Mouse (Mus musculus) forebrain, embryonic 16.5 days (tissue): Measurements from ENCODE around the gene Psmb10. TPM values are rescaled to one million over a fixed set of nuclear protein-coding genes. Genes with fewer than 3 reads are reported as not detected.
"Not testable (repeated sequence)": the region's sequence is repeated elsewhere in the genome, so short reads cannot be mapped to it uniquely, and the experiment has no call there.

Source experiments
- ATAC-seq: fragments of 200-750 bp; cut with Nextera tagmentation; 2 replicates; pipeline ENCODE4 v1.8.0; 2017; ENCODE audit warnings: mild to moderate bottlenecking, moderate library complexity
- H3K27ac ChIP-seq: fragments of 300-500 bp; sonication (generic); 2 replicates; pipeline ENCODE4 v1.5.1; 2014; ENCODE audit warnings: low read length, control low read depth
- H3K27me3 ChIP-seq: fragments of 300-500 bp; sonication (generic); replicated peaks from 2 replicates; pipeline ENCODE4 v1.6.1; 2014; ENCODE audit warnings: low read length; ENCODE audit not compliant: control insufficient read depth, insufficient read depth
- H3K36me3 ChIP-seq: fragments of 300-500 bp; sonication (generic); 2 replicates; pipeline ENCODE4 v1.6.1; 2014; ENCODE audit not compliant: control insufficient read depth, insufficient read depth
- H3K4me1 ChIP-seq: fragments of 300-500 bp; sonication (generic); replicated peaks from 2 replicates; pipeline ENCODE4 v1.6.1; 2014; ENCODE audit warnings: low read length; ENCODE audit not compliant: control insufficient read depth, insufficient read depth
- H3K4me2 ChIP-seq: fragments of 300-500 bp; sonication (generic); 2 replicates; pipeline ENCODE4 v1.6.1; 2014; ENCODE audit warnings: mild to moderate bottlenecking, low read length, control low read depth
- H3K4me3 ChIP-seq: fragments of 300-500 bp; sonication (generic); replicated peaks from 2 replicates; pipeline ENCODE4 v1.5.1; 2014; ENCODE audit warnings: mild to moderate bottlenecking, low read length, control low read depth
- H3K9ac ChIP-seq: fragments of 300-500 bp; sonication (generic); replicated peaks from 2 replicates; pipeline ENCODE4 v1.6.1; 2014; ENCODE audit warnings: low read depth, low read length, control low read depth
- H3K9me3 ChIP-seq: fragments of 300-500 bp; sonication (generic); 2 replicates; pipeline ENCODE4 v1.6.1; 2016; ENCODE audit warnings: low read length; ENCODE audit not compliant: control insufficient read depth
- WGBS: fragments of 180-500 bp; shearing (Covaris S2); extraction: QIAGEN DNeasy Blood & Tissue Kit; methylation state at CpG from one replicate; pipeline ENCODE4 v1.1.7; 2014; 5-methylcytosine and 5-hydroxymethylcytosine counted together
- polyA plus RNA-seq: library from polyadenylated mRNA; unstranded; fragments of >200 nt; fragmentation: Nextera tagmentation; extraction: Ambion mirVana; gene quantifications from 2 replicates; pipeline ENCODE4 v1.2.1, GENCODE M21; 2015

Gene Psmb10
- 30.5 and 44.8 TPM in 2 replicates for polyA plus RNA-seq

DNA sequence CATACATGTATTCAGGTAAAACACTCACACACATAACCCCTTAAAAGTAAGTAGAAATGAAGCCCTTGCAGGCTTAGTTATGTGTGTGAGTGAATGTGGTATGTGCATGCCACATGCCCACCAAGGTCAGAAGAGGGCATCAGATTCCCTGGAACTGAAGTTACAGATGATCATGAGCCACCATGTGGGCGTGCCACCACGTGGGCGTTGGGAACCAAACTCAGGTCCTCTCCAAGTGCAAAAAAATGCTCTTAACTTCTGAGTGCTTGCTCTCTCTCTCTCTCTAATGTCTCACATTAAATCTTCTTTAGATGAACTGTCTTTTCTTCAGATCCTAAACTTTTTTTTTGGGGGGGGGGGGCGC is at the start of gene Psmb10:
Psmb10 (minus strand) TSS at position 139 of the 364 bp plus-strand sequence.
- Histone ChIP-seq H3K4me1 (peaks cover 11% of the 10 kb centered on the region), H3K9me3 (no peaks in the 10 kb centered on the region), H3K4me3 (peak within 1 kb of the TSS; percentile 68), H3K36me3 (no peaks in the 10 kb centered on the region), H3K9ac (peak within 1 kb of the TSS; percentile 91), H3K27ac (peak within 1 kb of the TSS; percentile 82), H3K4me2 (peak within 1 kb of the TSS; percentile 99), H3K27me3 (no peaks in the 10 kb centered on the region)
- no peak for ATAC-seq
- WGBS = 38% methylated on average over 4 of the region's 4 CpGs

DNA sequence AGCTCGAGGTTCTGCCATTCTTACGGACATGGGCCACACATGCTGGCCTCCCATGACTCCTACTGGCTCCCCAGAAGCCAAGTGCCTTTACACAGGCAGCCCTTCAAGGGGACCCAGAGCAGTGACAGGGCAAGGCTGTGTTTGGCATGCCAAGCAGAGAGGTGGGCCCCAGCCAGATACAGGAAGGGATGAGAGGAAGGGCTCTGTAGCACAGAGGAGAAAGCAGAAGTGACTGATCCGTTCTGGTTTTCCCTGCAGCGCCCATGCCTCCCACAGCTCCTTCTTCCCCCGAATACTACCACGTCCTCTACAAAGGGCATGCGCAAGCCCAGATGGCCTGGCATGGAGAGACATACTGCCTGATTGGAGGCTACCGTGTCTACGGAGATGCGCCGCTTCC is 45.2 kb upstream of the Psmb10 start:
- not testable (repeated sequence) for H3K36me3 ChIP-seq, H3K9ac ChIP-seq, H3K27ac ChIP-seq, H3K9me3 ChIP-seq, H3K4me1 ChIP-seq, ATAC-seq, H3K4me3 ChIP-seq, H3K27me3 ChIP-seq, H3K4me2 ChIP-seq
- WGBS = 85% methylated on average over 11 of the region's 11 CpGs

DNA sequence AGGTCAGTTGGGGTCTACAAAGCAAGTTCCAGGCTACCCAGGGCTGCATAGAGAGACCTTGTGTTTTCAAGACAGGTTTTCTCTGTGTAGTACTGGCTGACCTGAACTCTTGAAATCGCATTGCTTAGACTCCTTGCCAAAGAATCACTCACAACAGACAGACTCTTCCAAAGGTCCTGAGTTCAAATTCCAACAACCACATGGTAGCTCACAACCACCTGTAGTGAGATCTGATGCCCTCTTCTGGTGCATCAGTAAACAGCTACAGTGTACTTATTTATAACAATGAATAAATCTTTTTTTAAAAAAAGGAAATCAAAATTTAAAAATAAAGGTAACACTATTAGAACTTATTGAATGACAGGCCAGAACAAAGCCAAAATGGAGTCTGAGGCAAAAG is 42.9 kb upstream of the Psmb10 start:
- WGBS = 94% methylated on average over 1 of the region's 1 CpGs
- ATAC-seq = no peak
- Histone ChIP-seq H3K4me3 (no peak overlapping the region), H3K36me3 (no peaks in the 10 kb centered on the region), H3K27me3 (no peaks in the 10 kb centered on the region), H3K9me3 (no peaks in the 10 kb centered on the region), H3K4me2 (no peak overlapping the region), H3K27ac (no peak overlapping the region), H3K9ac (no peak overlapping the region), H3K4me1 (no peaks in the 10 kb centered on the region)

DNA sequence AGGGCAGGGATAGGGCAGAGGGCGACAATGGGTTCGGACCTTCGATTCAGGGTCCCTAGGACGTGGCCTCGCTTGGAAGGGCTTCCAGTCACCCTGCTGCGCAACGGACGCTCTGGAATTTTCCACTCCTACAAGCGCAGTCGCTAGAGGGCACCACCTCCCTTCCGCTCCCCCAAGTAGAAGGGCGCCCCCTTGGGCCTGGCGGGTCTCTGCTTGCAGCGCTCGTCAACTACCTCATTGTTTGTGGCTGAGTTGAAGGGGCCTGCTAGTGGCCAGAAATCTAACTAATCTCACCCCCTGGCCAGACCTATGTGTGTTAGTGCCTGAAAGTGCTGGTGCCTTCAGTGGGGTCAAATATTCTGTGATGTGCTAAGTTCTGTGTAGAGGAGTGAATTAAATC is 41.1 kb upstream of the Psmb10 start, which contains the start of gene Dpep3:
Dpep3 (minus strand) TSS at position 105 of the 400 bp plus-strand sequence.
- no peak within 1 kb of the TSS for H3K4me3 ChIP-seq
- H3K4me1 ChIP-seq = no peaks in the 10 kb centered on the region
- H3K9me3 ChIP-seq = no peaks in the 10 kb centered on the region
- ATAC-seq = no peak
- no peaks in the 10 kb centered on the region for H3K36me3 ChIP-seq
- no peaks in the 10 kb centered on the region for H3K27me3 ChIP-seq
- no peak within 1 kb of the TSS for H3K27ac ChIP-seq
- H3K9ac ChIP-seq = no peak within 1 kb of the TSS
- 92% methylated on average over 15 of the region's 15 CpGs for whole genome bisulfite sequencing
- H3K4me2 ChIP-seq = no peak within 1 kb of the TSS

DNA sequence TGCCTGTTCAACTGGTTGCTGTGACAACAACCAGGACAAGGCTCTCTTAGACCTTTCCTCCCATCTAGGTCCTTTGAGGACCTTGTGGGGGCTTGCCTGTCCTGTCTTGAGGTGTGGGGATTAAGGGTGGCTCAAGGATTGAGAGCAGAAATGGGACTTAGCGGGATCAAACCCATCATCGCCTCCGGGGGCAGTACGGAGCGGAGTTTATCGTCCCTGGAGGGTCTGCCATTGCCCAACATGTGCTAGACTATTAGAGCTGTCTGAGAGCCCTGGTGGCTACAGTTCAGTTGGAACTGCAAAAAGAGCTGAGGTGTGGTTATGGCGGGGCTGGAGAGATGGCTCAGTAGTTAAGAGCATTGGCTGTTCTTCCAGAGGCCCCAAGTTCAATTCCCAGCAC is 37.1 kb upstream of the Psmb10 start:
- no peaks in the 10 kb centered on the region for H3K9me3 ChIP-seq
- H3K9ac ChIP-seq = no peak overlapping the region
- H3K27me3 ChIP-seq = no peaks in the 10 kb centered on the region
- H3K36me3 ChIP-seq = no peaks in the 10 kb centered on the region
- H3K4me2 ChIP-seq = no peak overlapping the region
- 62% methylated on average over 7 of the region's 7 CpGs for WGBS
- ATAC-seq = no peak
- no peak overlapping the region for H3K27ac ChIP-seq
- H3K4me3 ChIP-seq = no peak overlapping the region
- no peaks in the 10 kb centered on the region for H3K4me1 ChIP-seq

DNA sequence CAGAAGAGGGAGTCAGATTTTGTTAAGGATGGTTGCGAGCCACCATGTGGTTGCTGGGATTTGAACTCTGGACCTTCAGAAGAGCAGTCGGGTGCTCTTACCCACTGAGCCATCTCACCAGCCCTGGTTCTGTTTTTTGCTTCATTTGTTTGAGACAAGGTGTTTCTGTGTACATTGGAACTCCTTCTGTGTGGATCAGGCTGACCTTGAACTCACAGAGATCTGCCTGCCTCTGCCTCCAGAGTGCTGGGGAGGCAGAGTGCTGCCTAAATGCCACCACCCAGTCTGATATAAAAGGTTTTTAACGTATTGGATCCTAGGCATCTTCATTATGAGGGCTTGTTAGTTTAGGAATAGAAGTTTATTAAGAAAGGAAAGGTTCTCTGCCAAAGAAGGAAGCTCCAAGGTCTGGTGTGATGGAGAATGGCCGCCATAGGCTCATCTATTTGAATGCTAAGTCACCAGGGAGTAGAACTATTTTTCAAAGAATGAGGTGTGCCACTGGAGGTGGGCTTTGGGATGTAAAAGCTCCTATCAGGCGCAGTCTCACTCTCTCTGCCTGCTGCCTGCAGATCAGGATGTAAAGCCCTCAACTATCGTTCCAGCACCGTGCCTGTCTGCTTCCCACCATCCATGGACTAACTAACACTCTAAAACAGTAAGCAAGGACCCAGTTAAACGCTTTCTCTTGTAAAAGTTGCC is 32.9 kb upstream of the Psmb10 start:
- Histone ChIP-seq H3K9ac (no peak overlapping the region), H3K27ac (no peak overlapping the region), H3K36me3 (no peaks in the 10 kb centered on the region), H3K27me3 (peaks cover 11% of the 10 kb centered on the region), H3K9me3 (no peaks in the 10 kb centered on the region), H3K4me1 (no peaks in the 10 kb centered on the region), H3K4me3 (no peak overlapping the region), H3K4me2 (no peak overlapping the region)
- WGBS = 73% methylated on average over 8 of the region's 8 CpGs
- ATAC-seq = no peak

DNA sequence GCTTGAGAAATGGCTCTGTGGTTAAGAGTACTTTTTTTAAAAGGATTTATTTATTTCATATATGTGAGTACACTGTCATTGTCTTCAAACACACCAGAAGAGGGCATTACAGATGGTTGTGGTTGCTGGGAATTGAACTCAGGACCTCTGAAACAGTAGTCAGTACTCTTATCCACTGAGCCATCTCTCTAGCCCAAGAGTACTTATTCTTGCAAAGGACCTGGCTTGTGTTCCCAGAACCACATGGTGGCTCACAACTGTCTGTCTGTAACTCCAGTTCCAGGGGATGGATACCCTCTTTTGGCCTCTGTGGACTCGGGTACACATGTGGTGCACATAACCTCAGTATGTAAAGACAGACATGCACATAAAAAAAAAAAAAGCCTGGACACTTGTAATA is 31.1 kb upstream of the Psmb10 start:
- 64% methylated on average over 1 of the region's 1 CpGs for WGBS
- H3K4me2 ChIP-seq = no peak overlapping the region
- H3K27ac ChIP-seq = no peak overlapping the region
- no peak overlapping the region for H3K9ac ChIP-seq
- peaks cover 15% of the 10 kb centered on the region for H3K27me3 ChIP-seq
- H3K9me3 ChIP-seq = no peaks in the 10 kb centered on the region
- H3K4me3 ChIP-seq = no peak overlapping the region
- ATAC-seq = no peak
- no peaks in the 10 kb centered on the region for H3K36me3 ChIP-seq
- no peaks in the 10 kb centered on the region for H3K4me1 ChIP-seq

DNA sequence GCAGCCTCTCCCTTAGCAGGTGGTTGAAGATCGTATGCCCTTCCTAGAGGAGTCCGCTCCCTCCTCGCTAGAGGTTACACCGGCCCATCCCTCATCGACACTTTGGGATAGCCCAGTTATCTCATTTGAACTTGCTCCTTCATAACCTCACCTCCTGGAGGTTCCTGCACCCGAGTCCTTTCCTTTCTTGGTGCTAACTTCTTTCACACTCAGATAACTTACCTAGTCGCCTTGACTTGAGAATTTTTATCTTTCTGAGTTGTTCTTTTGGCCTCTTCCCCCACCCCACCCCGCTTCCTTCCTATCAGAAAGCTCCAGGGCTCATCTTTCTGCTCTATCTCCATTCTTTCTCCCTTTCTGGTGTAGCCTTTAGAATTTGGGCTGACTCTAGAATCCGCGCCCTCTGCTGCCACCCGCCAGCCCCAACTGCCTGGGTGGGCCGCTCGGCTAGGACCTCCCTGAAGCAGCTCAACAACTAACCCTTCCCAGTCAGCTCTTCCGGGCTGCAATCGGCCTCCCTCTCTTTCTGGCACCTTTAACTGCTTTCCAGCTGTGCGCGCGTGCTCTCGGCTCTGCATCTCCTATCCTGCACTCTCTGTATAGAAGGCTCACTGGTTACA is 28.6 kb upstream of the Psmb10 start:
- Histone ChIP-seq H3K27ac (no peak overlapping the region), H3K9ac (no peak overlapping the region), H3K9me3 (no peaks in the 10 kb centered on the region), H3K27me3 (peaks cover 15% of the 10 kb centered on the region), H3K4me2 (no peak overlapping the region), H3K4me1 (no peaks in the 10 kb centered on the region), H3K36me3 (no peaks in the 10 kb centered on the region), H3K4me3 (no peak overlapping the region)
- 8% methylated on average over 19 of the region's 19 CpGs for WGBS
- ATAC-seq = 0 out of 2 replicates have a peak, but pooled peaks have one; percentile 10

DNA sequence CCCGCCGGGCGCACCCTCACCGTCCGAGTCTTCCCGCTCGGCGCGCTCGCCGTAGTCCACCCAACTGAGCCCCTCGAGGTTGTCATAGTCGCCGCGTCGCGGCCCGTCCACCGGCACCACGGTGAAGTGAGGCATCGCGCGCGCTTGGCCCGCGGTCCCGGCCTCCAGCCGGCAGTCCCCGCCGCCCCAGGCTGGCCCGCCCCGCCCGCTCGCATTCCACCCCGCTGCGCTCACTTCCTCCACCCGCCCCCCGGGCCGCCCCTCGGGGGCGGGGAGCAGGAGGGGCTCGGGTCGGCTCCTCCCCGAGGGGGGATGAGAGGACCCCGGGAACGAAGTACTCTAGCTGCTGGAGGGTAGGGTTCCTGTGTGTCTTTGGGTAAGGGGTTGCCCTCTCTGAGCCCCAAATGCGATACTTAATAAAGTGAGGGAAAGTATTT is 27.7 kb upstream of the Psmb10 start, which contains the start of gene Slc12a4:
Slc12a4 (minus strand) TSS at position 193 of the 437 bp plus-strand sequence.
- WGBS = under 1% methylated on average over 46 of the region's 47 CpGs
- Histone ChIP-seq H3K36me3 (no peaks in the 10 kb centered on the region), H3K4me2 (peak within 1 kb of the TSS; percentile 67), H3K27ac (no peak within 1 kb of the TSS), H3K4me1 (no peaks in the 10 kb centered on the region), H3K9me3 (no peaks in the 10 kb centered on the region), H3K9ac (peak within 1 kb of the TSS; percentile 70), H3K4me3 (peak within 1 kb of the TSS; percentile 59), H3K27me3 (peaks cover 15% of the 10 kb centered on the region)
- peak; percentile 87 for ATAC-seq
